Mouse (Mus musculus) heart, adult 2 months (tissue): ENCODE results near the gene Alpl. TPM values are rescaled to one million over a fixed set of nuclear protein-coding genes. Genes with fewer than 3 reads are reported as not detected.

Experiments used
- DNase-seq, 2 experiments: peaks; one replicate each; pipeline ENCODE4 v3.0.0; 2021
- H3K27ac ChIP-seq: fragments of 200-600 bp; 2 replicates; pipeline ENCODE4 v1.8.1; 2022
- H3K27me3 ChIP-seq: fragments of 200-500 bp; 2 replicates; pipeline ENCODE4 v1.6.1; 2012; ENCODE audit warnings: mild to moderate bottlenecking, low read length, inconsistent platforms, mixed read lengths; ENCODE audit not compliant: control insufficient read depth, insufficient read depth
- H3K36me3 ChIP-seq: fragments of 200-500 bp; 2 replicates; pipeline ENCODE4 v1.6.1; 2012; ENCODE audit warnings: low read length, inconsistent platforms; ENCODE audit not compliant: control insufficient read depth, insufficient read depth
- H3K4me1 ChIP-seq: fragments of 200-500 bp; 2 replicates; pipeline ENCODE4 v1.6.1; 2011; ENCODE audit warnings: low read length; ENCODE audit not compliant: control insufficient read depth, insufficient read depth
- H3K4me3 ChIP-seq: fragments of 200-600 bp; 2 replicates; pipeline ENCODE4 v1.8.1; 2022
- H3K79me2 ChIP-seq: fragments of 200-500 bp; replicated peaks from 2 replicates; pipeline ENCODE4 v1.6.1; 2012; ENCODE audit warnings: mild to moderate bottlenecking, inconsistent platforms, low read length, moderate library complexity, mixed read lengths; ENCODE audit not compliant: control insufficient read depth, insufficient read depth
- H3K9ac ChIP-seq: fragments of 200-500 bp; 2 replicates; pipeline ENCODE4 v1.6.1; 2012; ENCODE audit warnings: low read depth, mild to moderate bottlenecking, control low read depth, inconsistent platforms, low read length, mixed read lengths
- CTCF ChIP-seq: fragments of 200-600 bp; IDR thresholded peaks from 2 replicates; pipeline ENCODE4 v1.8.1; 2022; ENCODE audit warnings: antibody characterized with exemption, mild to moderate bottlenecking, moderate library complexity
- EP300 ChIP-seq: fragments of 200-500 bp; IDR thresholded peaks from 2 replicates; pipeline ENCODE4 v1.6.1; 2011; ENCODE audit warnings: low read depth, low read length, control low read depth; ENCODE audit not compliant: insufficient read depth
- POLR2A ChIP-seq: fragments of 200-500 bp; IDR thresholded peaks from 2 replicates; pipeline ENCODE4 v1.6.1; 2011; ENCODE audit warnings: mild to moderate bottlenecking, low read depth, low read length, control low read depth; ENCODE audit not compliant: insufficient read depth
- WGBS: fragments of 180-500 bp; shearing (Covaris S2); methylation state at CpG from one replicate; pipeline ENCODE4 v1.1.7; 2018; 5-methylcytosine and 5-hydroxymethylcytosine counted together
- intact Hi-C: fragments of 180-260 bp; cut with DNase I; formaldehyde crosslinking; loops from one replicate; pipeline ENCODE4 v1.15.1; 2025
- polyA plus RNA-seq: library from polyadenylated mRNA; depleted of rRNA; stranded (reverse); fragments of >200 nt; gene quantifications from 2 replicates; pipeline ENCODE4 v1.2.3, GENCODE M21; 2012
- total RNA-seq, 2 experiments: library from RNA; stranded (reverse); gene quantifications; 2 replicates each; pipeline ENCODE4 v1.2.3; 2021

Alpl gene
- total and polyA plus RNA-seq, 3 experiments, result 33.2 to 64.8 (median 55.6) TPM

DNA sequence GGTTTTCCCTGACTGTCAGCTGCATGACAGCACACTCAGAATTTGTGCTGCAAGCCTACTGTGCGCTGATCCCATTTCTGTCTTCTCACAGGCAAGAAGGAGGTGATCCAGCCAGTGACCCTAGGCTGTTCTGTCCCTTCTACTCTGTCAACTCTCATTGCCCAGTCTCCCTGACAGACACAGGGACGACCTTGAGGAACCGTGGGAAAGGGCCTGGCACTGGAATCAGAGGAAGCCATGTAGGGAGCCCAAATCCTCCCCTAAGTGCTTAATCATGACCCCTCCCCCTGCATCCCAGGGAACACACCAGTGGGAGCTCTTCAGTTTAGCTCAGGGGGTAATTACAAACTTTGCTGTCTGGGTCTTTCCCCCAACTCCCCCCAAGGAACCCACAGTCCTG is 58.4 kb downstream of the Alpl start:
- no peak overlapping the region for H3K9ac ChIP-seq
- H3K27me3 ChIP-seq, result no peaks in the 10 kb centered on the region
- H3K36me3 ChIP-seq, result no peaks in the 10 kb centered on the region
- no peaks in the 10 kb centered on the region for H3K79me2 ChIP-seq
- no peak overlapping the region for H3K27ac ChIP-seq
- DNase-seq, result no peak
- H3K4me1 ChIP-seq, result no peaks in the 10 kb centered on the region
- no peak for TF ChIP-seq POLR2A
- no peak for TF ChIP-seq CTCF
- TF ChIP-seq EP300, result no peak
- intact Hi-C loops, result no loop called here
- 38% methylated on average over 3 of the region's 3 CpGs for WGBS
- H3K4me3 ChIP-seq, result no peak overlapping the region

DNA sequence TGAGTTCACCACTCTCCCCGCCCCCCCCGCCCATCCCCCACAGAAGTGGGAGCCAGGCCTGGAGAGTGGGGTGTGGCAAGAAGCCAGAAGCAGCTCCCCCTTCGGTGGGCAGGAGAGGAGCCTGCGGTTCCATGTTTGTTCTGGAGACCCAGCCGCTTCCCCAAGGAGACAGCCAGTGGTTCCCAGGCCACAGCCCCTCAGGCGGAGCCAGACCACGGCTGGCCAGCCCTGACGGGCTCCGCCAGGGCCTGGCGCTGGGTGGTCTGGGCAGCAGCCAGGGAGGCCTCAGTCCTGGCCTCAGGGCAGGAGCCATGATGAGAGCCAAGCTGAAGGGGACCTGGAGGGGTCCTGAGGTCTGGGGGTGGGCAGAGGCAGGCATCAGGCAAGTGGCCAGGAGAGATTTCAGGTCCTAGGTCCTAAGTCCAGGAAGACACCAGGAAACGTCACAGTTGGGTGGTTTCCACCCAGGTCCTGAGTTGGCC is 59.9 kb downstream of the Alpl start:
- H3K36me3 ChIP-seq, result no peaks in the 10 kb centered on the region
- 51% methylated on average over 11 of the region's 11 CpGs for WGBS
- DNase-seq, result no peak
- H3K27me3 ChIP-seq, result no peaks in the 10 kb centered on the region
- no peak overlapping the region for H3K4me3 ChIP-seq
- intact Hi-C loops, result no loop called here
- no peak overlapping the region for H3K27ac ChIP-seq
- H3K9ac ChIP-seq, result no peak overlapping the region
- H3K4me1 ChIP-seq, result no peaks in the 10 kb centered on the region
- no peaks in the 10 kb centered on the region for H3K79me2 ChIP-seq
- TF ChIP-seq CTCF (no peak), EP300 (no peak)

DNA sequence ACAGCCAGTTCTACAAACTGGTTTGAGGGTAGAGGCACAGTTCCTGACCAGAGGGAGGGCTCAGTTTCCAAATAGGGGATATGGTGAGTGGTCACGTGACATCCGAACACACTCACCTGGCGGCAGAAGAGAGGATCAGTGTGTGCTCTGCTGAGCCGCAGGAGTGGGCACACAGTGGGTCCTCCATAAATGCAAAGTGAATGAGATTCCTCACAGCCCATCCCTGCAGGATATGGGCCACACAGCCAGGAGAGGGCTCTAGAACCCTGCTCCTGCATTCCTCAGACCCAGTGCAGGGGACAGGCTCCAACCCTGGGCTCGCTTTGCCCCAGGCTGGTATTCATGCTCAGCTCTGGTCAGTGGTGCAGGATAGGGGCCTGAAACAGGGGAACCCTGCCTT is 62.7 kb downstream of the Alpl start:
- intact Hi-C loops, result no loop called here

DNA sequence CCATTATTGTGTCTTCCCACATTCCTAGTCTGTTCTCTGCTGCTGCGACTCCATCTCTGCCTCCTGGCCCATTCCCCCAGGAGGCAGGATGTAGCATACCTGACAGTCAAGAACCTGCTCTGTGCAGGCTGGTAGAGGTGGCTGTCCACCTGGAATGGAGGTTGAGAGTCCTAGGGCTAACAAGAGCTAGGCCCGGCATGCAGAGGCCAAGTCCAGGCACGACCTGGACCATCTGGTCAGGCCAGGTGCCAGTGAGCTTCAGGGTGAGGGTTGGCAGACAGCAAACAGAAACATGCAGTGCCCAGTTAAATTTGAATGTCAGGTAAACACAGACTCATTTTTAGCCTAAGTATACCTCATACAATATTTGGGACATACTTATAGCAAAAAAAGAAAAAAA is 63.2 kb downstream of the Alpl start:
- Histone ChIP-seq H3K36me3 (no peaks in the 10 kb centered on the region), H3K4me3 (no peak overlapping the region), H3K27ac (no peak overlapping the region), H3K4me1 (no peaks in the 10 kb centered on the region; the same call in 1 of the 2 replicates), H3K27me3 (peaks cover 2% of the 10 kb centered on the region; the same call in 1 of the 2 replicates), H3K9ac (no peak overlapping the region), H3K79me2 (no peaks in the 10 kb centered on the region)
- DNase-seq, result no peak
- intact Hi-C loops, result no loop called here
- WGBS, result 87% methylated on average over 3 of the region's 3 CpGs
- no peak for TF ChIP-seq CTCF
- no peak for TF ChIP-seq POLR2A
- TF ChIP-seq EP300, result no peak

More for the DNA sequence above, 62.7 kb downstream of the Alpl start:
- H3K4me1 ChIP-seq, result no peaks in the 10 kb centered on the region; the same call in 1 of the 2 replicates
- TF ChIP-seq POLR2A (no peak), CTCF (peak; percentile 40)
- H3K27me3 ChIP-seq, result peaks cover 2% of the 10 kb centered on the region; the same call in 1 of the 2 replicates
- 77% methylated on average over 5 of the region's 5 CpGs for WGBS
- DNase-seq, result no peak
- H3K36me3 ChIP-seq, result no peaks in the 10 kb centered on the region
- H3K9ac ChIP-seq, result no peak overlapping the region
- no peak overlapping the region for H3K27ac ChIP-seq
- H3K4me3 ChIP-seq, result no peak overlapping the region
- H3K79me2 ChIP-seq, result no peaks in the 10 kb centered on the region

DNA sequence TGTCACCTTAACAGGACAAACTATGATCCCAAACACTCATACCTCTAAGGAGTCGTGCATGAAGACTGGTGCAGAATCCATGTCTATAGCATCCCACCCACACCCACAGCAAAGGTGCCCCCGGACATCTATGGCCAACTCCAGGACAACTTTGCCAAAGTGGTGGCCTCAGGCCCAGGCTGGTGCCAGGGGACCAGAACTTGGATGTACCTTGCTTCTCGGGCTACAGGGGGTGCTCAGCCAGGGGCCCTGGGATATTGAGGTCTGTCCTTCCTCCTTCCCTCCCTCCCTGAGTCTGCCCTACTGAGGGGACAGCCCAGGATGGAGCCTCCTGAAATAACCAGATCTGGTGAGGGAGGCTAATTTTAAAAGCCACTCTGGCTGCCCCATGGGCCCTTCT is 63.8 kb downstream of the Alpl start:
- Histone ChIP-seq H3K36me3 (no peaks in the 10 kb centered on the region), H3K4me1 (no peaks in the 10 kb centered on the region; the same call in 1 of the 2 replicates), H3K79me2 (no peaks in the 10 kb centered on the region), H3K9ac (no peak overlapping the region), H3K27me3 (peaks cover 2% of the 10 kb centered on the region; the same call in 1 of the 2 replicates), H3K4me3 (no peak overlapping the region), H3K27ac (no peak overlapping the region)
- 81% methylated on average over 3 of the region's 3 CpGs for WGBS
- no peak for DNase-seq
- TF ChIP-seq CTCF (no peak), EP300 (no peak), POLR2A (no peak)
- intact Hi-C loops, result no loop called here

DNA sequence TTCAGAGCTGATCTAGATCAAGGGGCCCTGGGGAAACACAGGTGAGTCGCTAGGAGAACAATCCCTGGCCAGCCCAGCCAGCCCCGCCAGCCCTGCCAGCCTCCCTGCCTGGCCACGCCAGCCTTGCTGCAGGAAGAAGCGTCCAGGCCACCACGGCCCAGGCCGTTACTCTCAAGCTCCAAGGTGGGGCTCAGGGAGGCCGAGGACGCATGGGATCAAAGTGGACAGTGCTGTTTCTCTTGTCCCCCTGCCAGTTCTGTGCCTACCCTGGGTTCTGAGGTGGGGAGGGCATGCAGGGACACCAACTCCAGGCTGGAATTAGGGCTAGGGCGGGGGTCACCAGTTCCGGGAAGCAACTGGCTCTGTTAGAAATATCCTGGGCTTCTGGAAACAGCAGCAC is 64.3 kb downstream of the Alpl start:
- Histone ChIP-seq H3K79me2 (no peaks in the 10 kb centered on the region), H3K4me3 (no peak overlapping the region), H3K36me3 (no peaks in the 10 kb centered on the region), H3K27me3 (peaks cover 2% of the 10 kb centered on the region; the same call in 1 of the 2 replicates), H3K27ac (no peak overlapping the region), H3K9ac (no peak overlapping the region), H3K4me1 (no peaks in the 10 kb centered on the region; the same call in 1 of the 2 replicates)
- intact Hi-C loops, result loop anchor here (2.0 kb wide), 1 partner anchor 221 kb away; no protein-coding TSS in a partner anchor
- no peak for DNase-seq
- TF ChIP-seq CTCF, result no peak
- no peak for TF ChIP-seq POLR2A
- no peak for TF ChIP-seq EP300
- WGBS, result 74% methylated on average over 10 of the region's 10 CpGs

DNA sequence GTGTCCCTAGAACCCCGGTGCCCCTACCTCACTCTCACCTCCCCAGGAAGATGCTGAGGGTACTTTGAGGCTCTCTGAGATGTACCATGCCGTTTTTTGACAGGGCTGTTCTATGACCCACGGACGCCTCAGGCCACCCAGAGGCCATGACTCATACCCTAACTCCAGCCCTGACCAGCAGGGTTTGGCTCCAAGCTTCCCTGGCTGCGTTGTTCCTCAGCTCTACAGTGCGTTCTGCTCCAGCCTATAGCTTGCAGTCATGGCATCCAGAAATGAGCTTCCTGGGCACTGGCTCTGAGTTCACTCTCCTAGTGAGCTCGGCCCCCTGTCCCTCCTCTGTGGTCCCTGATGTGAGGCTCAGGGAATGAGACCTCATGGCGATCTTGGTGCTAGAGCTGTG is 65.4 kb downstream of the Alpl start:
- Histone ChIP-seq H3K4me1 (no peaks in the 10 kb centered on the region; the same call in 1 of the 2 replicates), H3K9ac (no peak overlapping the region), H3K27me3 (peaks cover 2% of the 10 kb centered on the region; the same call in 1 of the 2 replicates), H3K79me2 (no peaks in the 10 kb centered on the region), H3K4me3 (no peak overlapping the region), H3K36me3 (no peaks in the 10 kb centered on the region), H3K27ac (no peak overlapping the region)
- DNase-seq, result no peak
- intact Hi-C loops, result loop anchor here (1.0 to 2.0 kb wide), 3 partner anchors 66 to 222 kb away; partner anchors contain the start of gene Alpl
- WGBS, result 65% methylated on average over 8 of the region's 8 CpGs
- TF ChIP-seq POLR2A (no peak), CTCF (no peak), EP300 (no peak)
